Mouse (Mus musculus) layer of hippocampus, adult 9-10 months (tissue): Measurements from ENCODE around the gene Dgcr2.

Source experiments
- DNase-seq: peaks from one replicate; pipeline ENCODE4 v3.0.0; 2022; ENCODE audit warnings: low spot score

Gene Dgcr2

GRCm38 (mm10) chr16:17848928-17849327 is 49.4 kb downstream of the Dgcr2 start:
- DNase-seq: peak; percentile 65

DNA sequence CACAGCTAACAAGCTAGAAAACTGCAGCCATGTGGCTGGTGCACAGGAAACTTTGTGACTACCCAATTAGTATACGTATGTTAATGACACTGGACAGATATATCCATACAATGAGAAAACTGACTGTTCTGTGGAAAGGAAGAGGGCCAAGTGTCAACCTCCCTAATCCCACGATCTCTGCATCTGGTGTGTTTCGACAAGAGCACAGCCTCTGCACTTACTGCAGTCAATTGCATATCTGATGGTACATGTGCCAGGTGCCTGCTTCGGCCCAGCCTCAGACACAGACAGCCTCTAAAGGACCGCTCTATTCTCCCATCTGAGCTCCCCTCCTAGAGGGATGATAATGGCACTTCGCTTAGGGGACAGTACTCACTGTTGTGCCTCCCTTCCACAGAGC is 49.9 kb downstream of the Dgcr2 start:
- no peak for DNase-seq

DNA sequence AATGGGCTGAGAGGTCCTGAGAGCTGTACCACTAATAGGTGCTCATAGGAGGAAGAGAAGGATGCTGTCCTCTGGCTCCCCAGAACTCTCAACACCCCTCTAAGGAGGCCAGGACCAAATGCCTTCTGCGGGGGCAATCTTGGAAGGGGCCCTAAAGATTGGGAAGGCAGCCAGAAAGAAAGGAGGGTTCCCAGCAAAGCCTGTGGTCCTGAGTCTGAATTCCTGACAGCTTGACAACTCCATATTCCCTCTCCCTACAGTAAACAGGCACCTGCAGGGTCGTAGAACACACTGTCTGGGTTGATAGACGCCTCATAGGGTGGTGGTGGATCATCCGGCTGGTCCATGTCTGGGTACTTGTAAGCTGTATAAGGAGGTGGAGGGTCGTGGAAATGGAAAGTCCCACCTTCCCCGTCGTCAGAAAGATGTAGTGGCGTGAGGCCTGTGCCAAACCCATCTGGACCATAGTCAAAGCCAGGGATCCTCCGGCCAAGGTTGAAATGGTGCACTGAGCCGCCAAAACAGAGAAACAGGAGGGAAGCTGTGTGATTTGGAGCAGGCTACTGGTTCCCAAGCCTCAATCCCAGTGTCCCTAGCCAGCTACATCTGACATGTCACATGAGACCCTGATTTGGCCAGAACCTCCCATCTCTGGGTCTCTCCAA is 54.5 kb downstream of the Dgcr2 start:
- no peak for DNase-seq

DNA sequence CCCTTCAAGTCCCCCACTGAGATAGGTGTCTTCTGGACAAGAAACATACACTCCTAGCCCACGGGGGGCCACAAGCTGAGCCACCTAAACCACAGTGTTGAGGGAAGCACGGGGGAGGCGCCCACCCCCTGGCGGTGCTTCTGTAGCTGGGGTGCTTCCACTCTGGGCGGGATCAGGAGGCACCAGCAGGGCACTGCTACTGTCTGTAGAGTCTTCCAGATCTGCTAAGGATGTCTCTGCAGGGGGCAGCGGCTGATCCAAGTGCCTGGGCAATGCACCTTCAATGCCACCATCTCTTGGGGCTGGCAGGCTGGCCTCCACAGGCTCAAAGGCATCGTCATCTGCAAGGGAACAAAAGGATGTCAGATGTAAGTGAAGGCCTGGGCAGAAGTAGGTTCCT is 55.9 kb downstream of the Dgcr2 start:
- DNase-seq: no peak

- no peak for DNase-seq
Observed at GRCm38 (mm10) chr16:17839976-17840375, 58.4 kb downstream of the Dgcr2 start.

DNA sequence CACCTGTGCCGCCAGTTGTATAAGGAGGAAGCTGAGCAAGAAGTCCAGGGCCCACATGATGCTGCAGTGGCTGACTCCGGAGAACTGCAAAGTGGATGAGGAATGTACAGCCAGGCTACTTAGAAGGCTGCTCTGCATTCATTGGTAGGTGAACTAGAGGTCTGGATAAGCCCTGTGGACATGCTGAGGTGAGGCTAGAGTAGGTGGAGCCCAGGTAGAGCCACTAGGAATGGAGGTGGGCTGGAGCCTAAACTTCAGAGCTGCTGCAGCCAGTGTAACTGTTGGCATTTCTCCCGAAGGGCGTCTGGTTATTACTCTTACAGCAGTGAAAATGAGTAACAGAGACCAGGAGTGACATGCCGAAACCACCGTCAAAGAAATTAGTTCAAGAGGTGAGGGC is 60.3 kb downstream of the Dgcr2 start, which contains the start of gene Car15:
TSS of gene Car15 (minus strand) at position 314 of the 400 bp plus-strand sequence.
- no peak for DNase-seq

DNA sequence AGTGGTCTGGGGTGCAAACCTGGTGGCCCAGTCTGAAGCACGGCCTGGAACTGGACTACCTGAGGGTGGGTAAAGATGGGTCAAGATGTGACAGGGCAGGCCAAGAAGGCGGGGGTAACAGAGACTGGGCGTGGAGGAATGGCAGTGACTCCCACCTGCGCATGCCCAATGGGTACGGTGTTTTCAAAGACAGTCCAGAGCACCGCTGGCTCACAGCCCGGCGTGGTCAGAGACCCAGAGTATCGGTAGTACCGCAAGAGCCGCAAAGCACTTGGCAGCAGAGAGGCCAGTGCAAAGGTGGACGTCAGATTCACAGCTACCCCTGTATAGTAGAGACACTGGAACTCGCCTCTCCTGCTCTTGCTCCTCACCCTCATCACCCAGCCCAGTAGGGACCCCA is 62.9 kb downstream of the Dgcr2 start:
- DNase-seq: no peak

DNA sequence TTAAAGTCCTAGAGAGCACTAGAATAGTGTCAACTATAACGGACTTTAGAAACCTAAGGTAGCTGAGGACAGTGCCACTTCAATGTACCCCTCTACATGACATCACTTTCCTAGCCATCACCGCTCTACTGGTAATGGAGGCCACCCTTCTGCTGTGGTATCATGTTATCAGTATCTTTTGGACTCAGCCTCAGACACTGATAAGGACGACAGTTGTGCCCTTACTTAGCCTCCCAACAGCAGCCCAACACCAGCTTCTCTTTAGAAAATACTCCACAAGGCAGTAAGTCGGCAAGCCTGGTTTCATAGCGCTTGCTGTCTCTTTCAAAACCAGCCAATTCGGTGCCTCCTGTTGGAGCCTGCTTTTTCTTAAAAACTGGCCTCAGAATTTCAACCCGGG is 63.8 kb downstream of the Dgcr2 start:
- DNase-seq: no peak

- no peak for DNase-seq
Observed at GRCm38 (mm10) chr16:17833681-17834399, 64.5 kb downstream of the Dgcr2 start.

DNA sequence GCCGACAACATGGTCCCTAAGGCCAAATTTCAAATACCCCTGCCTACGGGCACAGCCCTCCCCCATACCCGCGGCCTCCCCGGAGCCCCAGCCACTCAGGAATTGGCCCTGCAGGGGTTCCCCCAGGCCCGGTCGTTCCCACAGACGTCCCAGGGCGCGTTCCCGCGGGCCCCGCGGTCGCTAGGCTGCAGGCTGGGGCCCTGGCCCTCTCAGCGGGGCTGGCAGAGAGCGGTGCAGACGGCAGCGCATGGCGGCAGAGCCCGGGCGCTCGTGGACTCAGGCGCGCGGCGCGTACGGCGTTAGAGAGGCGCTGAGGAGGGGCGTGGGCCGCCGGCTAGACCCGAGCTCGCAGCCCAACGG is 65.1 kb downstream of the Dgcr2 start:
- DNase-seq: no peak

DNA sequence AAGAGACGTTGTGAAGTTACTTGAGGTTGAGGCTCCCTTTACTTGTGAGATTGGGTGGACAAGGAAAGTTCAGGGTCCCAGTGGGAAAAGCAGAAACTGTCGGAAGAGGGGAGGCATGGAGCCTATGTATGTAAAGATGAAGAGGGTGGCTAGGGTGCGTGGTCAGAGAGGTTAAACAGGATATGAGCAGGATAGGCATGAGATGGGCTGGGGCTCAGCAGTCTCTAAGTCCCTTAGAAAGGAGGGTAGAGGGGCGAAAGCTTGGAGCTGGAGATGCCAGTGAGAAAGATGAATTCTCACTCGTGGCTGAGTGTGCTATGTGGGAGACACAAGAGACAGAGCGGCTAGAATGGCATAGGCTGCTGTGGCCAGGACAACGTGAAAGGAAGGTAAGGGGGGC is 65.5 kb downstream of the Dgcr2 start, which contains the start of gene B830017H08Rik:
TSS of gene B830017H08Rik (plus strand) at position 301 of the 400 bp plus-strand sequence.
- no peak for DNase-seq

DNA sequence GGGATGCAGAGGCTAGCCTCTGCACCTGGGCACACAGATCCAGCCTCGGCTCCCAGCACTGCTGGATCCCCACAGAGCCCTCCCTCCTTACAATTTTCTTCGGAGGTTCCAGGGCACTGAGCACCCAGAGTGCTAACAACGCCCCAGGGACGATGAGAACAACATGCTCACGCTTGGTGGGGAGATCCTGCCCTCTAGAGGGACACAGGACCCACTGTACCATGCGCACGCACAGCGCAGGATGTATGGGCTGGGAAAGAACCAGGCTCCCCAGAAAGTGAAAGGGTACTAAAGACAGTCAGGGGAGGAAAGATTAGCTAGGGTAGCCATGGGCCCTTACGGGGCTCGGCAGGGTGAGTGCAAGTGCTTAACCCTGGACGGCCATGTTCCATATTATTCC is 66.6 kb downstream of the Dgcr2 start:
- DNase-seq: no peak

GRCm38 (mm10) chr16:17830385-17831178 is 67.8 kb downstream of the Dgcr2 start:
- no peak for DNase-seq

- DNase-seq: no peak
Observed at GRCm38 (mm10) chr16:17828867-17829266, 69.5 kb downstream of the Dgcr2 start.

GRCm38 (mm10) chr16:17828229-17828628 is 70.1 kb downstream of the Dgcr2 start:
- no peak for DNase-seq

DNA sequence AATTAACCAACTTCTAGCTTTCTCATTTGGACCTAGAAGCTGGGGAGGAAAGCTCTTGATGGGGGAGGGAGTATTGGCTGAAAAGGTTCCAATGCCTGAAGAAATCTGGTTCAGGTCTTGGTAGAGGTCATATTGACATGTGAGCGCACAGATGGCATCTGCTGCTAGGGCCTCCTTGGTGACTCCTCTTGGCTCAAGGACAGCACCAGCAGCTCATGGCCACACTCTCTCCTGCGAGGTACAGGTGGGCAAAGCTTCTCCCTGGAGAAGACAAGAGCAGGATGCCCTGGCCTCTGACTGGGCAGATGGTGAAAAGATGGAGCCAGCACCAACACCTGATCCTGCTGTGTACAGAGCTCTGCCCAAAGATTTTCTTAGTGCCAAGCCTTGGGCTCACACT is 71.9 kb downstream of the Dgcr2 start:
- no peak for DNase-seq

DNA sequence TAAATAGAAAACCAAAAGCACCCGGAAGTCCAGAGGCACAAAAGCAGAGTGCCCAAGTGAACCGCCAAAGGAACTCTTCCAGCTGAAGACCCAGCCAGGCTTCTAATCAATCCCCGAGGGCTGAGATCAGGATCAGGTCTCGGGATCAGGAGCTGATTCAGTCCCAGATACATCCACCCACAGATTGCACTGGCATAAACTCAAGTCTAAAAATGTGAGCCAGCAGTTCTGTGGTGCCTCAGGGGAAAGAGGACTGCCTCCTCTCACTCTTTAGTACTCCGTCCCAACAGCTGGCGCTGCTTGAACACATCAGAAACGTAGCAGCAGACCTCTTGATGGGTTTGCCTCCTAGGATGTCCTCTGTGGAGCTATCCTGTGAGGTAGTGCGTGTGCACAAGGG is 81.8 kb downstream of the Dgcr2 start:
- no peak for DNase-seq

- no peak for DNase-seq
Observed at GRCm38 (mm10) chr16:17815411-17816402, 82.7 kb downstream of the Dgcr2 start.

DNA sequence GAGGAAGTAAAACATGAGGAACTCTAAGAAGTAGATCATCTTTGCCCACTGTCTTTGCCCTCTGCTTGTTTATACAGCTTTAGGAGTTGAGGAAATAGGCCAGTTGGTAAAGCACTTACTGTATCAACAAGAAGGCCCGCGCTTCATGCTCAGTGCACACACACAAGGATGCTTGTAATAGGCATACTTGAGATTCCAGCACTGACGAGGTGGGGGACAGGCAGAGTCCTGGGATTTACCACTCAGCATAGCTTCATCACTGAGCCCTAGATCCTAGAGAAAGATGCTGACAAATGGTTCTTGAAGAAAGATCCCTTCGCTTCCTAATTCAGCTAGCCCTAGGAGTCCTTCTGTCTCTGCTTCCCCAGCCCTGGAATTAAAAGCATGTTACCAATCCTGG is 85.2 kb downstream of the Dgcr2 start:
- DNase-seq: no peak

DNA sequence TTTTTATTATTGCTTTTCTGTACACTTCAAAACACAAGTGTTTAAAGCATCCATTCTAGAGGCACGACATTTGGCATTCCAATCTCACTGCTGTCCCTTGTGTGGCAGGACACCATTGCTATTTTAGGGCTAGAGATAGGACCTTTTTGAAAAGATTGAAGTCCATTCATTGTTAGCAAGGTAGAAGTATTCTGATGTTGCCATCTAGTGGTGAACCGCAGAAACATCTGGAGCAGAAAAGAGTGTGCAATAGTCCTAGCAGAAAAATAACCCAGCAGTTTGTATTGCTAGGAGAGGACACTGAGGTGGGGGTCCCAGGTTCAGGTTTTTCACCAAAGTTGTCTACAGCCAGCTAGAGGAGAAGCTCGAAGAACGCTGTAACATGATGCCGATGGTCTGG is 86.2 kb downstream of the Dgcr2 start:
- DNase-seq: no peak

GRCm38 (mm10) chr16:17809711-17810110 is 88.7 kb downstream of the Dgcr2 start:
- no peak for DNase-seq

- DNase-seq: no peak
Observed at GRCm38 (mm10) chr16:17809125-17809524, 89.2 kb downstream of the Dgcr2 start.
